Mouse (Mus musculus) lung, postnatal 25 days (tissue): ENCODE measurements at regions not wholly inside any gene's neighbourhood (a gene's known extent, or its start where the extent isn't known, plus 50 kb on each side); places are given as distances from the start of the nearest gene placed in this dataset.

Experiments
- DNase-seq: peaks from one replicate; pipeline ENCODE4 v3.0.0; 2022; ENCODE audit warnings: low spot score

DNA sequence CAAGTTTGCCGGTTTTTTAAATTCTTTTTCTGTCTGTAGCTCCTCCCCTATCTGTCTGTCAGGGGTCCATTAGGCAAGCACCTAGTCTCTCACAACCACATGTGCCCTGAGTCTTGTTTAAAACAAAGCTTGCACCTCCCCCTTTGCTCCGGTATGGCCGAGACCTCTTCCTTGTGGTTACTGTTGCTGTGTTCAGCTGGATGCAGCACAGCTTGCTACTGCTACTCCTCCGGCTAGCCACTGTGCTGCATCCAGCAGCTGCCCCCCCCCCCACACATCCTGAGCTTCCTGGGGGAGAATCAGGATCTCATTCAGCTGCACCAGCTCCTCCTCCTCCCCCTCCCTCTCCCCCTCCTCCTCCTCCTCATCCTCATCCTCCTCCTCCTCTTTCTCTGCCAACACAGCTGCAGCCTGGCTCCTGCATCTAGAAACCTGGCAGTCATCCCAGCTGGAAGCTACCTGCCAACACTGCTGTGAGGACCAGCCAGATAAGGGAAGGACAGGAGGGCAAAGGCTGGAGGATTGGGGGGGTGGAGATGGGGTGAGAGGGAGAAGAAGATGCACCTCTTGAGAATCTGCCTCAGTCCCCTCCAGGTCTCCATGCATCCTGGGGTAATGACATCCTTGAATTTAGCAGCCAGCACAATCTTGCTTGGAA is 114.8 kb upstream of the Tmem260 start:
- no peak for DNase-seq

DNA sequence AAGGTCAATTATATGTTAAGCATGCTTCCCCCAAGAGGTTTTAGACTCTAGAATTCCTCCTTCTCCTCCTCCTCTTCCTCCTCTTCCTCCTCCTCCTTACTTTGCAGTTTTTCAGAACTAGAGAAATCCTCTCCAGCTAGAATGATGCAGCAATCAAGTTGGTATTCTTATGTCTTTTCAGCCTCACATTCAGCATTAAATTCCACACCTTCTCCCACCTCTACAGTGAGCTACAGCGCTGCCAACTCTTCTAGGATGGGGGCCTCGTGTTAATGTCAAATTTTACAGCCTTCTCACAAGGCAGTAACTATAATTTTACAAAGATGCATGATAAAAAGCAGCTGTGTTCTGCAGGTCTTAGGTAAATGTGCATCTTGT is 114.3 kb upstream of the Tmem260 start:
- DNase-seq, result no peak

DNA sequence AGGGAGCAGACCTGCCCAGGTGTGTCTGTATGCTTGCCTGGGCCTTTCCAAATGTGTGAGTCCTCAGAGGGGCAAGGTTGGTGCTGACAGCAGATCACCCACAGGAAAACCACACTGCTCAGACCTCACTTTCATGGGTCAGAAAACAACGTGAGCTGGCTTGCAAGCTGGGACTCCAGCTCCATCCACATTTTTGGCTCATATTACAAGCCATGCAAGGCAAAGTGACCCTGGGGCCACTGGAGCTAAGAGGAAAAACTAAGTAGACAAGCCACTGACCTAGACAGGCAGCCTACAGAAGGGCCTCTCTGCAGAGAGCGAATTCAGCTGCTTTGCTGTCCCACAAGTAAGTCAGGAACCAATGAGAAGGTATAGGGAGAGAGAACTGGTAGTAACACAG is 113.7 kb upstream of the Tmem260 start:
- DNase-seq, result no peak

DNA sequence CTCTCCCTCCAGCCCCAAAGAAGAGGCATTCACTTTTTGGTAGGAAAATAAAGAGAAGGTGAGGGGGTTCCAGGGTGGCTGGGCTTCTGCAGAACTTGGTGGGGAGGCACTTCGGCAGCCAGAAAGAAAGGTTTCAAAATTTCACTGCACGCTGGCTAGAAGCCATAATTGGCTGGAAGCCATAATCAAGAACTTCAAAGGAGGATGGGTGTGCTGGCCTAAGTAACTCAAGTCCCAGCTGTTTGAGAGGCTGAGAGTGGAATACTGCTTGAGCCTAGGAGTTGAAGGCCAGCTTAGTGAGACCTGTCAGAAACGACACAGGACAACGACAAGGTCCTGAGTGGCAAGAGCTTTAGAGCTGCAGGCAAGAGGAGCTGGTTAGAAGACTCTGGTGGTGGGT is 113.3 kb upstream of the Tmem260 start:
- DNase-seq, result peak; percentile 62

DNA sequence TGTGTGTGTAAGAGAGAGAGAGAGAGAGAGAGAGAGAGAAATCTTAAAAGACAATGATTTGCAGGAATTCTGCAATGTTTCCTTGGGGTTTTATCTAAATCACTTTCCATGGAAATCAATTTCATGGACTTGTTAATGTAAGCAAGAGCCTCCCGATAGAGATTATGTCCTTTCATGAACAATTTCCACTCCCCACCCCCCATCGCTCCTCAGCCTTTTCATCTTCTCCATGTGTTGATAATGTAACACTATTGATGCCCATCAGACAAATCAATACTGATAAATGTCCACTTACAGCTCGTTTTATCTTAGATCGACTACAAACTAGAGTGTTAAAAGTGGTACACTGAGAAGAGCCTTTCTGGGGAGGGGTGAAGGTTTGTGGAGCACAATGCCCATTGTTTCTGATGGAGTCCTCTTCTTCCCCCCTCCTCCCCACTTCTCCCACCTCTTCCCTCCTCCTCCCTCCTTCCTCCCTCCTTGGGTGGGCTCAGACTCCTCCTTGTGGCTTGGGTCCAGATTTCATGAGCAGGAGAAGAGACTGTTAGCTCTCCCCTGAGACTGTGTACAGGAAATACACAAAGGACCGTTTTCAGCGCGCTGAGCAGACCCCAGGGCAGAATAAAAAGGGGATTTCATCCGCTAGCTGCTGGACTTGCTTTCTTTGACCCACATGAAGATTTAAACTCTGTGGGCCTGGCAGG is 111.7 kb upstream of the Tmem260 start:
- no peak for DNase-seq

DNA sequence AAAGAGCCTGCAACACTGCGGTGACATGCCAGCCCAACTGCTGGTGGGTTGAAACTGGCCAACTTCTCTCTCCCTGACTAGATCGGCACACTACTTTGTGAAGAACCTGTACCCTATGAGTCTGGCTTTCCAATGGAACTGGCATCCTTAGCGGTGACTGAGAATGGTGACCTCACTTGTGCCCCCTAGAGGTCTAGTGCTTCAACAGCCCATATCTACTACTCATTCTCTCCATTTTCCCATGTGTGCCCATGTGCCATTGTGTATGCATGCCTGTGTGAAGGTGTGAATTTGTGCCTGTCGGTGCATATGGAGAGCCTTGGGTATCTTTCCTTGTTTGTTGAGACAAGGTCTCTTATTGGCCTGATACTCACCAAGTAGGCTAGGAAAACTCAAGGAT is 106.5 kb upstream of the Tmem260 start:
- DNase-seq, result no peak

DNA sequence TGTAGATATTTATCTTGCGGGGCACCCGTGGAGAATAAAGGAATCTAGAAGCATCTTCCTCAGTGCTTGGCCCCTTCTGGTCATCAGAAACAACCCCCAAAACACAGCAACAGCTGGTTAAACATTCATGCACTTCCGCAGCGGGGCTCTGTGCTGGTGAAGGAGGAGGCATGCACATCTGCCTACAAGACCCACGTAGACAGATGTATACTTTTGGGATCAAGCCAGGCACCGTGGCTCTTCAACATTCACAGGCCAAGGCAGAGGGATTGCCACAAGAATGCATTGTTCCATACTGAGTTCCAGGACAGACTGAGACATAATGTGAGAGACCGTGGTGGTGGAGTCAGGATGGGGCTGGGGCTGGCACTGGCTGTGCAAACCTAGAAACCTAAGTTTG is 103.0 kb upstream of the Tmem260 start:
- no peak for DNase-seq

DNA sequence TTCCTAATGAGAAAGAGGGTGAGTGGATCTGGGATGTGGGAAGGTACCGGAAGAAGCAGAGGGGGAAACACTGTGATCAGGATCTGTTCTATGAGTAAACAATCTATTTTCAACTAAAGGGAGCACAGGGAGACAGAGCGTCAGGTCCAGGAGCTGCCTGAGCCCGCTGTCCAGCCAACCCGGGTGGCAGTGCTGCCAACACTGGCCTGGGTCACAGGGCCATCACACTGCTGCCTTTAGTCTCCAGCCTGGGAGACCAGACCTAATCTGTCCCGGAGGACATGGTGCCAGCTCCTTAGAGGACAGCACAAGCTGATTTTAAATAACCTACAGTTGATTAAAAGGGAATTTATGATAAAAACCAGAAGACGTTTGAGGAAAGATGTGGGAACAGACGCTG is 100.0 kb upstream of the Tmem260 start:
- DNase-seq, result no peak

DNA sequence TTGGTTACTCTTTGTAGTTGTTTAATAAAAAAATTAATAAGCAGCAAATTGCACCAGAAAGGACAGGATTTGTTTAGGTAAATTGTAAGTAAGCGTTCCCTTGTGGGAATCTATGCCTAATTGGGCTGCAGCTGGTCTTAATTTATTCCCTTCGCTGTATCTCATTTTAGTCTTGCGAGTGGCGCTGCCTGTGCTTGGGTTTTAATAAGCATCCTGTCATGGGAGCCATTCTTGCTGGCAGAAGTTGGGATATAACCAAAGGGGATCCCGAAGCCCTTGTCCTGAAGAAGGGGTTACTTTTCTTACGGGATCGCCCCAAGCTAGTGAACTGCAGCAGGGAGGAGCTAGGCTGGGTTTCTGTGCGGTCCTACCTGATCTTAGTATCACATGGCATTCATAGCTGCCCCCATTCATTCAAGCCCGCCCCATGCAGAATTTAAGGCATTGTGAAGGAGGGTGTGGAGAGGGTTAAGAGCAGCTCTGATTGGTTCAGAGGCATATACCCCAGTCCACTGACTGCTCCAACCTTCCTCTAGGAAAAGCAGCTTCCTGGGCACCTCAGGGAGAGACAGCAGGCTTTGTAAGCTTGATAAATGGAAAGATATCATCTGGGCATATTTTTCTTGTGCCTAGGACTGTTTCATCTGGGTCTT is 96.4 kb upstream of the Tmem260 start:
- no peak for DNase-seq

DNA sequence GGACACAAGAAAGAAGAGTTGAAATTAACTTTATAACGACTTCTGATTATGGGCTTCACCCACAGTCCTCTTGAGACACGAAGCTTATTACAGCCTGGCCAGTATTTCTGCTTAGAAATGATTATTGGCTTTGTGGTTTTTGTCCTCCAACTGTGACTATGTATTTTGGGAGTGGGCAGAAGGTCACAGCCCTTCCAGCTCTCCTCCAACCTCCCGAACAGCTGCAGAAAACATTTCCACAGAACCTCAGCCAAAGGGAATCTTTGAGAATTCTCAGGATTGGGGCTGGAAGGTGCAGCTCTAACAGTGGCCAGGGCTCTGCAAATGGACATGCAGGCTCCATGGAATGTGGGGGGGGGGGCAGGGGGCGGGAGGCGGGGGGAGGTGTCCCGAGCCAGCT is 94.3 kb upstream of the Tmem260 start:
- no peak for DNase-seq

DNA sequence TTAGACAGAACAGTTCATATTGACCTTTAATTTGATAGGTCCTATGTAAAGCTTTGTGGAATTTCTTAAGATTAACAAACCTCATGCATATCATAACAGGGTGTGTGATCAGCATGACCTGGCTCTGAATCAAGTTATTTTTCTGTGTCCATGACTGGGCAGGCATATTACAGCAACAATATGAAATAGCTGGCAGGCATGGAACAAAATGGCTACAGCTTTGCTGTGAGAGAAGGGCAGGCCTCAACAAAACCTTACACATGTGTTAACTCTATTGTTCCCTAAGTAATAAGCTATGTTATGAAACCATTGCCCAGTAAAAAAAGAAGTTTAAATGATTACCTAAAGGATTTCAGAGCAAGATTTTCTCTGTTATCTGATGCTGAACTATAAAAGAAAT is 93.1 kb upstream of the Tmem260 start:
- DNase-seq, result no peak

DNA sequence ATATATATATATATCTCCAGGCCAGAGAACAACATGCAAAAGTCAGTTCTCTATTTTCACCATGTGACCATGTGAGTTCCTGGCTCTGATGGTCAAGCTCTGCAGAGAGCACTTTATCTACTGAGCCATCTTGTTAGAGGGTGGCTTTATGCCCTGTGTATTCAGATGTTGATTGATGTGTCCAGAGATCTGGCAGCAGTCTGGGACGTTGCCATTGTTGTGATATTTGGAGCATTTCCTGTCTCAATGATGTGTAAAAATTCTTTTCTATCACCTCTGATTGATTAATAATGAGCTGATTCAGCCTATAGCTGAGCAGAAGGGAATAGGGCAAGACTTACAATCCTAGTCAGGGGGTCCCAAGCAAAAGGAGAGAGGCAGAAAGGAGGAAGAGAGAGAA is 91.7 kb upstream of the Tmem260 start:
- DNase-seq, result no peak

DNA sequence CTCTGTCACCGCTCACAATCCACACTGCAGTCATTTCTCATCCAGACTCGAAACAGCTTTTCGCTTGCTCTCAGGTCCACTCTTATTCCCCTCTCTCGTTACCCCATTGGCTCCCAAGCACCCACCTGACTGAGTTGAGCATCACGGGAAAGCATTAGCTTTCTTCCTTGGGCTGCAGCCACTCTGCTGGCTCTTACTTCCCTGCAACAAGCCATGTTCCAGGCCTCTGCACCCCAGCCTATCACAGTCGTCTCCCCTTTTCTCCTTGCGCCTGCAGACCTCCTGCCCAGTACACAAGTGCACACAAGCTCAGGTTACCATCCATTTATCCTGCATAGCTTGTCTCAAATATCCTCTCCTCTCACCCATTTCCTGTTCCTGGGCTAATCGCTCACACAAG is 88.5 kb upstream of the Tmem260 start:
- DNase-seq, result no peak

DNA sequence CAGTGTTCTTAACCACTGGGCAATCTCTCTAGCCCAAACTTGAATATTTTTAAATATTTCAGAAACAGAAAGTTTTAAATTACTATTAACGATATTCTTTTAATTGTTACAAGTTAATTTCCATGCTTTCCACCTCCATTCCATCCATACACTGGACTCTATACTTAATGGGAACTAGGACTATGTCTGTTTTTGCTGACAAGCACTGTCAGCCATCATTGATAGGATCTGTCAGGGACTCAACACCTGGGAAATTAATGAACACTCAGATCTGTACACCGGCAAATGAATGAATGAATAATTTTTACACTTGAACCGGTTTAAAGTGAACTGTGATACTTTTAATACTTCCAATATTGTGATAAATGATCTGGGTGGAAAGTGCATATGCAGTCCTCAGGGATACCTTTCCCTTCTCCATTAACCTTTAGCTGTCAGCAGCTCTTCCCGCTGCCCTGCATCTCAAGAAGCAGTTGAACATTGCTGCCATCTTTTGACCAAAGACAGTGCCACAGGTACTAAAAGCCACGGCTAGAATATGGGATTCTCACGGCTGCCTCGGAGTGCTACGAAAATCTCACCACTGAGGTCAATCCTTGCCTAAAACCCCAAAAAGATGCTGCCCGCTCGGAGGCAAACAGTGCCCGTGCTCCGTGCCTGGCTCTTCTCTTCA is 87.3 kb upstream of the Tmem260 start:
- peak; percentile 16 for DNase-seq

DNA sequence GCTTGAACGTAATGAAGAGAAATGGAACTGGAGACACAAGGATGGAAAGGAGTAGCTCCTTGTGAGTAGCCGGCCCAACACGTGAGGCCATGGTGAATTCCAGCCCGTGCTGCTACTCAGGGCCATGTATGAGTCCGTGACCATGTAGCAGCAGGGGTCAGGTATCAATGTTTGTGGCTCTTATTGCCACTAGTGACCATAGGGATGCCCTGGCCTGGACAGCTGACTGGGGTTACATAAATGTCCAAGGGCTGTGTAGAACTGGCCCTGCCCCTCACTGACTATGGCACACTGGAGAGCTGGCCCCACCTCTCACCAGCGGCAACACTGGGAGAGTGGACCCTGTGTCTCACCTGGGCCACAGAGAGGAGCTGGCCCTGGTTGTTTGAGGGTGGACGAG is 84.1 kb upstream of the Tmem260 start:
- no peak for DNase-seq

DNA sequence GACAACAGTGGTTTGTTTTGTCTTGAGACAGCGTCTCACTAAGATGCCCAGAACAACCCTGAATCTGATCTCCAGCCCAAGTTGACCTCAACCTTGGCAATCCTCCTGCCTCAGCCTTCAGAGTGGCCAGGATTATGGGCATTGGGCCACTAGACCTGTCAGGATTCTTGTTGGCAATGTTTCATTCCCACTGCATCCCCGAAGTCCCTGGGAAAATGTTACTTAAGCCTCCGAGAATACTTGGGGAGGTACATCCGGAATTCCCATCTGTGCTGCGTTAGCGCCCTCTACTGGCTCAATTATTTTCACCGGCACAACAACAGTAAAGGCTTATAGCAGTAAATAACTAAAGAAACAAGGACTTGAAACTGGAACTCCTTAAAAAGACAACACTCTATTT is 78.9 kb upstream of the Tmem260 start:
- DNase-seq, result peak; percentile 70

DNA sequence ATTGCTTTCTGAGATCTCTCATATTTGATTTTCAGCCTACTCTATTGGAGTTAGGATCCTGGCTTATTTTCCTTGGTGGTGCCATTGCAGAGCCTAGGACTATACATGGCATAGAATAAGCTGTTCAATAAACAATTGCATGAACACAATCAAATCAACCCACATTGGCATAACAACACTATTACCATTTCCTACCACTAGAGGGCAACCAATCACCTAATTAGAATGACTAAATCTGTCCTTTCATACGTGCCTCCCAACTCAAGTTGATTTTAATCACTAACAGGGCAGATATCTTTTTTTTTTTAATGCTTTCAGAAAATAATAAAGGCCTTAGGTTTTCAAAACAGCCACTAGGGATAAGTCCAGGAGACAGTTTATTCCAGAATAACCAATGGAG is 75.6 kb upstream of the Tmem260 start:
- DNase-seq, result peak; percentile 66

DNA sequence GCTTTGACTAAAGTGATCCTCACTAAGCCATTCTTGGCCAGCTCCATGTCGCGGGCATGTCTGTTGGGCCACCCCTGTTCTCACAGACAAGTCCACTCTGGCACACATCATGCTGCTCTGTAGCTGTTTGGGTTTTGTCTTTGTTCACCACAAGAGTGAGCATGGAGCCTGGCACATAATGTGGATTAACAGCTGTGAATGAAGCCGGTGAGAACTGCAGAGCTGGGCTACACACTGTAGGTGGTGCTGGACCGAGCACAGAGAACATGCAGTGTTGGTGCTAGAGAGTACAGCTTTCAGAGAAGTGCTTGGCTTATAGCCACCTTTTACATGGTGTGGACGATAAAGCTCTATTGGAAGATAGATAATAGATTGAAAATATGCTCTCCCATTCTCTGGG is 74.2 kb upstream of the Tmem260 start:
- DNase-seq, result peak; percentile 23

DNA sequence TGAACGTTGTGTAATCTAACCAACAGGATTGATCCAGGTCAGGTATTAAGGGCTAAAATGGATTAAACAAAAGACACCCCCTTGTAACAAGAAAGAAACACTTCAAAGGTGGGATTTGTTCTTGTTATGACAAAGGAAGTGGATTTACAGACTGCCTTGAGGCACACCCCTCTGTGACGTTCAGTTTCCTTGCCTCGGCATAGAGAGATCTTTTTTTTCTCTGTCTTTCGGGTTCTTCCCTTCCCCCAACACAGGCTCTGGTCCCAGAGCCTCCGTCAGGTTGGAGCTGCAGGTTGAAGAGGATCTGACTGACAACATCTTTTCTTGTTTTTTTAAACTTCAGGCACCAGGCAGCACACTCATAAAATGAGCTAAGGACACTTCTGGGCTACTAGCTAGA is 69.8 kb upstream of the Tmem260 start:
- no peak for DNase-seq
